Mouse (Mus musculus) megakaryocyte, embryonic 14.5 days (primary cell): Measurements from ENCODE around the gene Olfr524.

Experiments
- FLI1 ChIP-seq: IDR thresholded peaks from 2 replicates; pipeline ENCODE4 v1.6.1; 2012; ENCODE audit warnings: low read length, inconsistent platforms, mixed read lengths
- GATA1 ChIP-seq: IDR thresholded peaks from 3 replicates; pipeline ENCODE4 v1.6.1; 2012; ENCODE audit warnings: mixed read lengths, low read length, inconsistent platforms, borderline replicate concordance

GRCm38 (mm10) chr7:140154218-140154927 lies 51.4 kb downstream of the Olfr524 start, which contains the start of gene Sprn:
- TF ChIP-seq GATA1: no peak
- TF ChIP-seq FLI1: no peak
